Mouse (Mus musculus): ENCODE data around the gene Fbxw7.

Fbxw7 gene

GRCm38 (mm10) chr3:84949387-84949786 is 134.3 kb downstream of the Fbxw7 start:
- DNase-seq (ENCODE audit: low spot score in 2 of 2), result no peak

- no peak for DNase-seq (ENCODE audit: low spot score in 2 of 2)
These were observed 136.6 kb downstream of the Fbxw7 start for GRCm38 (mm10) chr3:84951698-84952097.

GRCm38 (mm10) chr3:84952135-84952534 is 137.1 kb downstream of the Fbxw7 start:
- peak; percentile 80 to 85 for DNase-seq (ENCODE audit: low spot score in 2 of 2)

- DNase-seq (ENCODE audit: low spot score in 2 of 2), result peak in 1 of 2 experiments; percentile 13
These were observed 137.6 kb downstream of the Fbxw7 start for GRCm38 (mm10) chr3:84952585-84953187.

- DNase-seq (ENCODE audit: low spot score in 2 of 2), result no peak
These were observed 140.1 kb downstream of the Fbxw7 start for GRCm38 (mm10) chr3:84955011-84955775.

- DNase-seq (ENCODE audit: low spot score in 2 of 2), result peak in 1 of 2 experiments; percentile 28
These were observed 140.8 kb downstream of the Fbxw7 start for GRCm38 (mm10) chr3:84955857-84956256.

GRCm38 (mm10) chr3:84965156-84965555 is 150.1 kb downstream of the Fbxw7 start:
- no peak for DNase-seq (ENCODE audit: low spot score in 2 of 2)

- no peak for DNase-seq (ENCODE audit: low spot score in 2 of 2)
These were observed 152.3 kb downstream of the Fbxw7 start for GRCm38 (mm10) chr3:84967364-84967763.

GRCm38 (mm10) chr3:84971561-84971960 is 156.5 kb downstream of the Fbxw7 start:
- DNase-seq (ENCODE audit: low spot score in 2 of 2), result peak in 1 of 2 experiments; percentile 4

- DNase-seq (ENCODE audit: low spot score in 2 of 2), result no peak
These were observed 157.8 kb downstream of the Fbxw7 start for GRCm38 (mm10) chr3:84972881-84973280.

GRCm38 (mm10) chr3:84974193-84974592 is 159.1 kb downstream of the Fbxw7 start:
- DNase-seq (ENCODE audit: low spot score in 2 of 2), result no peak

GRCm38 (mm10) chr3:84978676-84979075 is 163.6 kb downstream of the Fbxw7 start:
- no peak for DNase-seq (ENCODE audit: low spot score in 2 of 2)

- no peak for DNase-seq (ENCODE audit: low spot score in 2 of 2)
These were observed 165.1 kb downstream of the Fbxw7 start for GRCm38 (mm10) chr3:84980158-84980557.

GRCm38 (mm10) chr3:84982688-84983087 is 167.6 kb downstream of the Fbxw7 start:
- no peak for DNase-seq (ENCODE audit: low spot score in 2 of 2)

GRCm38 (mm10) chr3:84985121-84985625 is 170.1 kb downstream of the Fbxw7 start:
- DNase-seq (ENCODE audit: low spot score in 2 of 2), result peak; percentile 70 to 83

- no peak for DNase-seq (ENCODE audit: low spot score in 2 of 2)
These were observed 173.8 kb downstream of the Fbxw7 start for GRCm38 (mm10) chr3:84988880-84989279.

GRCm38 (mm10) chr3:85005257-85005656 is 190.2 kb downstream of the Fbxw7 start:
- no peak for DNase-seq (ENCODE audit: low spot score in 2 of 2)

- DNase-seq (ENCODE audit: low spot score in 2 of 2), result no peak
These were observed 197.8 kb downstream of the Fbxw7 start for GRCm38 (mm10) chr3:85012889-85013288.

GRCm38 (mm10) chr3:85015667-85016066 is 200.6 kb downstream of the Fbxw7 start:
- DNase-seq (ENCODE audit: low spot score in 2 of 2), result peak; percentile 71 to 88

- peak; percentile 58 to 73 for DNase-seq (ENCODE audit: low spot score in 2 of 2)
These were observed 205.1 kb downstream of the Fbxw7 start for GRCm38 (mm10) chr3:85020137-85020536.

GRCm38 (mm10) chr3:85021816-85022215 is 206.7 kb downstream of the Fbxw7 start:
- no peak for DNase-seq (ENCODE audit: low spot score in 2 of 2)

GRCm38 (mm10) chr3:85022800-85023199 is 207.7 kb downstream of the Fbxw7 start:
- no peak for DNase-seq (ENCODE audit: low spot score in 2 of 2)

- no peak for DNase-seq (ENCODE audit: low spot score in 2 of 2)
These were observed 209.2 kb downstream of the Fbxw7 start for GRCm38 (mm10) chr3:85024237-85024636.

Measured in frontal cortex, postnatal 36 days (tissue).